Comparison of ENCODE assay signal across 15 mouse cellular contexts in genomic region chr3:148635101-148635500, GRCm38 (mm10).
DNase-seq lines count a peak whose midpoint lies in the region; ATAC-seq and TF ChIP-seq lines count a peak whose summit lies in the region.
"Had no signal": no experiment of that assay in that cellular context is flagged by ENCODE, and none has a peak within 500 bp of the region (broad histone marks: within the 10 kb centered on the region; RNA-seq: fewer than 3 reads in every experiment).

No protein-coding gene starts in this region.

- DNase-seq in gastrocnemius, postnatal 14 days, result peak; percentile 53
- DNase-seq in gastrocnemius, postnatal 25 days, result no peak
- no peak for DNase-seq in Patski (ENCODE audit: low read depth, low spot score)
- DNase-seq in lung, postnatal 10 days, result peak; percentile 44
- no peak for DNase-seq in left cerebral cortex, adult 11 months (ENCODE audit: low spot score)
- DNase-seq in urinary bladder, adult 18-20 months (ENCODE audit: low spot score in 2 of 2), result no peak
- no peak for DNase-seq in urinary bladder, postnatal 36 days (ENCODE audit: low spot score in 2 of 2)
- DNase-seq: adrenal gland, adult 2 months; cerebellum, adult 2 months; kidney, postnatal 14 days; thymus, postnatal 36 days had no signal

- in situ Hi-C loops in Patski (cut with MboI; ENCODE audit: low pct_unique_long_range_greater_than_20kb), result no loop called here

- POLR2A ChIA-PET in Patski (lab: Charles Lee), result no interaction called here

- no peak overlapping the region for H3K9ac ChIP-seq in heart, embryonic 16.5 days (ENCODE audit: low read length)
- H3K9ac ChIP-seq: hindbrain, embryonic 12.5 days; intestine, embryonic 15.5 days had no signal

- CTCF ChIA-PET in Patski (lab: Charles Lee), result no interaction called here

- no peaks in the 10 kb centered on the region for H3K36me3 ChIP-seq in heart, embryonic 16.5 days (ENCODE audit: control insufficient read depth, insufficient read depth)
- H3K36me3 ChIP-seq: hindbrain, embryonic 12.5 days; intestine, embryonic 15.5 days had no signal

- 41% methylated on average over 4 of the region's 4 CpGs for WGBS in heart, embryonic 16.5 days

- H3K9me3 ChIP-seq in heart, embryonic 16.5 days (replicated peaks; ENCODE audit: control insufficient read depth, low read length), result 0 out of 2 replicates have a peak, but pooled peaks cover 2% of the 10 kb centered on the region
- H3K9me3 ChIP-seq: hindbrain, embryonic 12.5 days; intestine, embryonic 15.5 days had no signal

- intact Hi-C loops in gastrocnemius, postnatal 14 days (cut with DNase I; ENCODE audit: low total_unique reads), result no loop called here

- H3K4me1 ChIP-seq in heart, embryonic 16.5 days (ENCODE audit: control insufficient read depth, insufficient read depth, low read length), result peaks cover 6% of the 10 kb centered on the region; the same call in 1 of the 2 replicates
- H3K4me1 ChIP-seq: hindbrain, embryonic 12.5 days; intestine, embryonic 15.5 days had no signal

- peak overlapping the region; percentile 81 for H3K27ac ChIP-seq in heart, embryonic 16.5 days (ENCODE audit: low read length)
- H3K27ac ChIP-seq: hindbrain, embryonic 12.5 days; intestine, embryonic 15.5 days had no signal

- no peak for TF ChIP-seq CTCF in Patski (IDR thresholded peaks at IDR 0.05)

- no peak overlapping the region for H3K4me3 ChIP-seq in heart, embryonic 16.5 days (ENCODE audit: low read length)
- H3K4me3 ChIP-seq: hindbrain, embryonic 12.5 days; intestine, embryonic 15.5 days had no signal

- H3K4me2 ChIP-seq in heart, embryonic 16.5 days (ENCODE audit: low read depth, low read length), result no peak overlapping the region
- H3K4me2 ChIP-seq: hindbrain, embryonic 12.5 days; intestine, embryonic 15.5 days had no signal

- ATAC-seq in Patski, result peak; percentile 58
- peak; percentile 88 for ATAC-seq in heart, embryonic 16.5 days (replicated peaks; ENCODE audit: extremely low read depth, insufficient read depth, low FRiP score)
- ATAC-seq: forebrain, embryonic 14.5 days; intestine, embryonic 15.5 days had no signal

- no peaks in the 10 kb centered on the region for H3K27me3 ChIP-seq in Patski
- H3K27me3 ChIP-seq in heart, embryonic 16.5 days (ENCODE audit: control insufficient read depth, insufficient read depth, low read length), result no peaks in the 10 kb centered on the region
- H3K27me3 ChIP-seq: hindbrain, embryonic 12.5 days; intestine, embryonic 15.5 days had no signal

Comparison
In these comparisons a context has a peak if more than half of its experiments do, and no peak if none do; other contexts are left out.
1. DNase-seq: peak in gastrocnemius, postnatal 14 days (single experiment) and lung, postnatal 10 days (single experiment); none in gastrocnemius, postnatal 25 days (single experiment), Patski (single experiment), left cerebral cortex, adult 11 months (single experiment), urinary bladder, adult 18-20 months (0 of 2) and urinary bladder, postnatal 36 days (0 of 2).